Mouse (Mus musculus) adipocyte (in vitro differentiated cells): ENCODE measurements around the gene Akap6.
A peak's percentile ranks its signal among the peaks of the same experiment; 100 is the strongest.
"Not testable (repeated sequence)": the region's sequence is repeated elsewhere in the genome, so short reads cannot be mapped to it uniquely, and the experiment has no call there.

Experiments used
- DNase-seq: peaks from one replicate; pipeline ENCODE4 v3.0.0-alpha.2; 2016; ENCODE audit warnings: low spot score

Akap6 gene

DNA sequence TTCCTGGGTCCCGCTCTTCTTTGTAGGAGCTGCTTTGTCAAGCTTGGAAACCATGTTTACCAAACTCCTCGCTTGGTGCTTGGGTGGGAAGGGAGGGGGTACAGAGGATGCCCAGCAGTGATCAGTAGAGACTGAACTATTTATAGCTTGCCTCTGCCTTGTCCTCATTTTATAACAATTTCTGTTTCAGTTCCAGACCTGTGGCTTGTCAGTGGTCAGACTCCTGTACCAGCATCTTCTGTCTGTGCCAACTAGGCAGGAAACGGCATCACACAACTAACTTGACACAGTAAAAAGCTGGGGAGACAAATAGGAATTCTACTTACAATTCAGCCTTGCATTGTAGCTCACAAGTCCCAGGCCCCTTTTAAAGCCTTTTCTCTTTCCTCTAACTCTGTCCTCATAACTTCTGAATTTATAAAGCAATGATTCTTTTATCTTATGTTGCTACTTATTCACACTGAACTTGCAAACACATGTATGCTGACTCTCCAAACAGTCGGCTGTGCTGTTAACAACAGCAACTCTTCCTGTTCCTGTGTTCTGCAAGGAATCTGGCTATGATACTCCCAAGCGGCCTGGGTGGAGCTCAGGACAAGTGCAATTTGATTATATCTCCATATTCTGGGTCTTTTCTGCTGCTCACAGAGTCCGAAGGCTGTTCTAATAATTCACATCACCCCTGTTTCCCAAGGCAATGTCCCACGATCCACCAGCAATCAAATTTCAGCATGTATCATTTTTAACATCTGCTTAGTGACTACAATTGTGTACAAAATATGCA is 12.9 kb downstream of the Akap6 start:
- DNase-seq: no peak

DNA sequence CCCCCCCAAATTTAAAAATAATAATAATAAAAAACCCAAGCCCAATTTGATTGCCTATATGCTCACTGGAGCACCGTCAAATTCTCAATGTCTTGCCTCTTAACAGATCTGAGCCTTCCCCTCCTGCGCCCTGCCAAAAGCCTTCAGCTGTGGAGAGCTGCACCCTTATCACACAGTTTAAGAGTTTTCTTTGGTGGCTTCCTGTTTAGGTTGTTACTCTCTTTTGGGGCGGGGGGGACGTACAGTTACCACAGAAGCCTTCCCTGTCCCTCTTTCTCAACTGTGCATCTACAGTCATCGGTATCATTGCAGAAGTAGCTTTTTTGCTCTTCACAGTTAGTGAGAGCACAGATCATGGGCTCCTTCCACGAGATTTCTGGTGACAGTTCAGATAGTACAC is 19.2 kb downstream of the Akap6 start:
- DNase-seq: no peak

DNA sequence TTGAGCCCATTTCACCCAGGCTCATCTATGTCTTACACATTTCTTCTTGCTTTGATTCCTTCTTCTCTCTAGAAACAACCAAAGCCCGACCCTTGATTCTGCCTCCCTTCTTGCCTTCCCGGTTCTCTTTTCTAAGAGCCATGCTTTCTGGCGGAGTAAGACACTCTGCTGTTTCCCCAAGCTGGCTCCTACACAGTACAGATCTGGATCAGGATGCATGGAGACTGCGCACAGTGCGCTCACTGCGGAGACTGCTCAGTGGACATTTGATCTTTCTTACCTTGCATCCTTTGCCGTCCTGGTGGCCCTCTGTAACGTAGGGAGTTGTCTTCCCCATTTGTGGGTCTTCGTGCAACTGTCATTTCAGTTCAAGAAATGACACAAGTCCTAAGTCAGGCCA is 20.0 kb downstream of the Akap6 start:
- DNase-seq: no peak

DNA sequence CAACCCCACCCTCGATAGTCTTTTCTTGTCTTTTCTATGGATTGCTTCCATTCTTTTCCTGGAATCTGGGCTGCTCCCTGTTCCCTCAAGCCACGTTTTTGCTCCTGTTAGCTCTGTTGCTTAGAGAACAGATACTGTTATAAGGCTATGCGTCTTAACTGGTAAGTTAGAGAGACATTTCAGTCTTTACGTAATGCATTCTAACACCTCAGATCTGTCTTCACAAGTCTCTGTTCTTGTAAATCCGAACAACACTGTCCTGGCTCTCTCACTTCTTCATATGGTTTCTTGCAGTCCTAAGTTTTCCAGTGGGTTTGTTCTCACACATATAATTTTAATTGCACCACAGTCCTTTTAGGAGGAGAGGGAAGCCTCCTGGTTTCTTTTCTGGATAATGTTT is 20.5 kb downstream of the Akap6 start:
- no peak for DNase-seq

DNA sequence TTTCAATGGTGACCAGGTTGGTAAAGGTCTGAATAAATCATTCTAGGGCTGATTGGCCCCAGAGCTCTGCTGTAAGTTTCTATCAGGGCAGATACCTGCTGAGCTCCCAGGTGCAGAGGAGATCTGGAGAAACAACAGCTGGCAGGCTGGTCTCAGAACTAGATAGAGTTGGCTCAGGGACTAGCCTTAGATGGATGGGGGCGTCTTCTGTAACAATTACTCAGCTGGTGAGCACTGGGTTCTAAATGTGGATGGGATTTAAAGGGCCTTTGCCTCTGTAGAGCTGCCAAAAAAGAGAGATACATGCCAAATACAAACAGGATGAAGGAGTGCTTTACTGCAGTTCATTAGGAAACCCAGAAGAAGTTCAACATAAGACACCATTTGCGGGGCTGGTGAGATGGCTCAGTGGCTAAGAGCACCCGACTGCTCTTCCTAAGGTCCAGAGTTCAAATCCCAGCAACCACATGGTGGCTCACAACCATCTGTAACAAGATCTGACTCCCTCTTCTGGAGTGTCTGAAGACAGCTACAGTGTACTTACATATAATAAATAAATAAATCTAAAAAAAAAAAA is 24.9 kb downstream of the Akap6 start:
- not testable (repeated sequence) for DNase-seq

DNA sequence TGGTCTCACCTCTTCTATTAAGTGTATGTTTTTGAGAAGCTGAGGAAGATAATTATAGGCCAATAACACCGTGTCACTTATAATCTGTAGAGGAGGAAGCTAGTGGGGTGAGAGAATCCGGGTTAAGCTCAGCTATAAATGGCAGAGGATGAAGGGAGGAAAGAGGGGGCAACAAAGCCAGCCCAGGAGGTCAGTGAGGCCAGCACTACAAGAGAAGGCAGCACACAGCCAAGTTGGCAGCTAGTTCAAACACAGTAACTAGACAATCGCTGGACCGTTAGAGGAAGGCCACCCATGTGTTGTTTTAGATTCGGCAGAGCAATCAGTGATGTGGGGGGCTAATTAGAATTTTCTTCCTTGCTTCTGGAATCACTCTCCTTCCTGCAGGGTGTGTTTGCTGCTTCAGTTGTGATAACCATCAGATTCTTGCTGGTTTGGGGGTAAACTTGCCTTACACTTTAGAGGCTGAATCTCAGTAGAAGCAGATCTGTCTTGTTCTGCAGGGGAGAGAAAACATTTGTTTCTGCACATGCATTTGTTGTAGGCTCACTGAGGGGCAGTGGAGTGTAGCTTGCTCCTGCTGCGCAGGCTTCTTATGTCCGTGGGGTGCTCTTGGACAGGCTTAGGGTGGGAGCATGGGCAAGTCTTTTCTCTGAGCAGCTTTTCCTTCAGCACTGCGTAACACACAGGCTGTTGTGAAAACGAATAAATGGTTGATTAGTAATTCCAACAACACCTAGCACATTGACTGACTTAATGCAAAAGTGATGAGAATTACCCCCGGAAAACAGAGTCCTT is 27.4 kb downstream of the Akap6 start:
- DNase-seq: no peak

DNA sequence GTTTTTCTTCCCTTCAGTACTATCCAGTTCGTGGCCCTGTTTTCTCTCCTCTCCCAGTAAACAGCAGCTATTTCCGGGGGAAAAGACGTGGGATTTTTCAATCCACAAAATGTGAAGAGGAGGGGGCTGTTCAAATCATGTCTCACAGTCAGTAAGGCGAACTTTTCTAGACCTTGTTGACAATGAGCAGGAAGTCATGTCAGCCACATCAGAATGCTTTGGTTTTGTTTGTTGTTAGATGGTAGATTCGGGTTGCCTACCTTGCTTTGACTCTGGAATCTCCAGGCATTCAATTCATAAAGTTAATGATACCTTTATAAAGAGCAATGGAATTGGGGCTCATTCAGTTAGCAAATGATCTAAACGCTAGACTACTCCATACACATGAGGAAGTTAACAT is 30.2 kb downstream of the Akap6 start:
- DNase-seq: no peak

DNA sequence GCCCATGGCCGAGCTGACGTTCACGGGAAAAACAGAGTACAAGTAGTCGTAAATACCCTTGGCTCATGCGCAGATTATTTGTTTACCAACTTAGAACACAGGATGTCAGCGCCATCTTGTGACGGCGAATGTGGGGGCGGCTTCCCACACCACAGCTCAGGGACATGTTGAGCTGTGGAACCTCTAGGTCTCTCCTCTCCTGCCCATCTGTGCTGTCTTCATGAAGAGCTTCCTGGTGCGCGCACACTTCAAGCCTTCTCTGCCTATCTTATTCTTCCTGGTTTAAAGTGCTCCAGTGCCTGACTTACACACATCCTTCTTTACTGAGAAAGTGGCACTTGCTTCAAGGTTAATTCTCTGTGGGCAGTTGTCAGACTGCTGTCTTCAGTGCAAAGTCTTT is 36.0 kb downstream of the Akap6 start:
- DNase-seq: not testable (repeated sequence)

DNA sequence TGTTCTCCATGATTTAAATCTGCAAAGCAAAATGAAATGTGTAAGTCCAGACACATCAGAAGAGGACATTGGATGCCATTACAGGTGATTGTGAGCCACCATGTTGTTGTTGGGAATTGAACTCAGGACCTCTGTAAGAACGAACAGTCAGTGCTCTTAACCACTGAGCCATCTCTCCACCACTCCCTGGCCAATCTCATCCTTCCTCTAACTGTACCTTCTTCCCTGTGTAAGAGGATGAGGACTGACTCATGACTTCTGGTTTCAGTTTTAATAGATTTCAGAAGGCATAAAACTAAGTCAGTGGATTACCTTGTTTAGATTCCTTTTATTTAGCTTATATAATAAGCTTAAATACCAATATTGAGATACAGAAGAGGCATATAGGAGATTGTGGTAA is 38.0 kb downstream of the Akap6 start:
- no peak for DNase-seq

DNA sequence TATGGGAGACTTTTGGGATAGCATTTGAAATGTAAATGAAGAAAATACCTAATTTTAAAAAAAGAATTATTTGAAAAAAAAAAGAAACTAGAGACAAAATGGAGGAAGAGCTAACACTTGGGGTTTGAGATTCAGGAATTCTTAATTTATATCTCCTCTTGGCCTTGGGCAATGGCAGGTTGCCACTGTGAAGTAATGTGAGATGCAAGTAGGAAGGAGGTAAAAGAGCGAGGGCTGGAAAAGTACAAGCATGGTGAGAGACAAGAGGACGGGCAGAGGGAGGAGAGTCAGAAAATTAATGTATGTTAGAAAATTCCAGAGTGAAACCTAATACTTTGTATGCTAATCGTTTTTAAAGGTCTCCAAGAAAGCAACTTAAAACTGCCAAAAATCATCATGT is 40.1 kb downstream of the Akap6 start:
- peak; percentile 58 for DNase-seq

DNA sequence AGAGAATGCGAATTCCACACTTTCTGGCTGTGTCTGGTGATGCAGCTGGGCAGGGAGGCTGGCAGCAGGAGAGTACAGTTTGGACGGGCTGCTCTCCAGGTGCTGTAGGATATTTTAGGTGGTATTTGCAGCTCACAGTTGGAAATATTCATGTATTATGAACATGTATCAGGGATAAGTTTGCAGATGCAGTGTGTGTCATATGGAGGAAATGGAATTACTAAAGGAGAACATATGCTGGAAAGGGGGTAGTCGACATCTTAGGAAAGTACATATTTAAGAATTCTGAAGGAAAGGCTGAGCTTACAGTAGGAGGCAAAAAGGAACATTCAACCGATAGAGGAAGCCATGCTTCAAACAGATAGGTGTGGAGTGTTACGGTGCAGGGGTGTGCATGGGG is 42.6 kb downstream of the Akap6 start:
- DNase-seq: no peak

DNA sequence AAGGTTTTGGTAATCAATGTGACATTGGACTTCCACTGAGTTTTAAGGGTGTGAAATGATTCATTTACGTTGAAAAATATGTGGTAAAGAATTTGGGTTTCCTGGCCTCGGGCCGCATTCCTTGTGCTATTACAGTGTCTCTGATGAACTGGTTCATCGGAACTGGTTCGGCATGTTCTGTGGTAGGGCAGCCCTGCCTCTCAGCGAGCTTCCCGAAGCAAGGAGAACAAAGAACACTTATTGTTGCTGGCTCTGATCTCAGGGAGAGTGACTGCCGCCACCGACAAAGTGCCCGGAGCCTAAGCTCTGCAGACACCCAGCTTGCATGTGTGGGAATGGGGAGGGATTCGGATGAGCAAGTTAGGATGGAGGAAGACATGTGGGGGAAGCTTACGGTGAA is 50.8 kb downstream of the Akap6 start:
- no peak for DNase-seq

DNA sequence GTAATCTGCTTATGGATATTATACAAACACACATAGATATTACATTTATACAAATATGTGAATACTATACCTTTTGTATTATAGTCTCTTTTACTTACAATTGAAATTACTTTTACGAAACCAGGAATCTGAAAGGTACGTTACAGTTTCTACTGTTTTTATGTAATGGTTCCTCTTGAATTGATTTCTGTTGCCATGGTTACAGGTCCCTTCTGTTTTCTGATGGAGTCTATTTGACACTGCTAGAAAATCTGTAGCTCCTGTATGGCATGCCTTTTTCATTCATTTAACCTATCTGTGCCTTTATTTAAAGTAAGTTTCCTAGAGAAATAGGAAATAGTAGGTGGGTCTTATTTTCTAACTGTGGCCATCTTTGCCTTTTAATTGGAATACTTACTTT is 56.5 kb downstream of the Akap6 start:
- no peak for DNase-seq

DNA sequence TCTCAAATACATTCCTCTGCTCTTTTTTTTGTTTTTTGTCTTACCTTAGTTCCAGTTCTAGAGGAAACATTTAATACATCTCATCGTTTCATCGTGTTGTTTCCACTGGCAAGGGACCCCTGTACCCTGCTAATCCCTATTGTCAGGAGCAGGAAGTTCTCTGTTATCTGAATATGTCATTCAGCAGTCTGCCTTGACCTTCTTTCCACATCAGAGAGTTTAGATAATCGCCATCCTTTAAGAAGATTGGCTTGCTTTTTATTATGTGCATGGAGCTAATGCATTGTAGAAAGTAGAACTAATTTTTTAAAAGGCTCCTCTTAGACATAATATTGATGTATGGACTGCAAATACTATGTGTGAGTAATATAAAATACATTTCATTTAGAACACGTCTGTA is 58.7 kb downstream of the Akap6 start:
- no peak for DNase-seq

DNA sequence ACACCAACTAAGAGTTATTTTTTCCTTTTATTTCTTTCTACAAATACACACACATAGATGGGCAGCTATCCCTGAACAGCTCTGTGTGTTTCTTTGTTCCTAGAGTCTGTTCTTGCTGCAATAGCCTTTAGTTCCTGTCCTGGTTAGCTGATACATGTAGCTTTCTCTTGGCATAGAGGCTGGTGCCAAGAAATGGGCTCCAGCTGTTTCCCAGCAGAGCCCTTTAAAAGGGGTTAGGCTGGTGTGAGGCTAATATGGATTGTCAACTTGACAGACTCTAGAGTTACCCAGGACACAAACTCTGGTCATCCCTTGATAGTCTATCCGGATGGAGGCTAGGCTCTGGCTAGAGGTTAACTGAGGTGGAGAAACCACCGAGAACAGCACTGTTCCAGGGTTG is 64.9 kb downstream of the Akap6 start:
- DNase-seq: no peak

DNA sequence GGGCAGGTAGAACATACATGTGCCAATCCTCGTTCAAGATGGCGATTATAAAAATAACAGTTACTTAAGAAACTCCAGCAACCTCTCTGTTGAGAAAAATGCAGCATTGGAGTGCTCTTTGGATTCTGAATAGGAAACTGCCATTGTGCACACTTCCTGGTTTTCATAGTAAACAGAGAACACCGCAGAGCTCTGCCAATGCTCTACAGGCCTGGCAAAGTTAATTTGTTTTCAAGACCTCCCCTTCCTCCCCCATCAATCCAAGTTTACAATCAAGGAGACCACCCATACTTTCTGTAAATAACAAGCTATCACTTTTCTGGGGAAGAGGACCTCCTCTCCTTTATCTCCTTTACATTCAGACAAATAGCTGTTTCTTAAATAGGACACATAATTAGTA is 65.6 kb downstream of the Akap6 start:
- no peak for DNase-seq

DNA sequence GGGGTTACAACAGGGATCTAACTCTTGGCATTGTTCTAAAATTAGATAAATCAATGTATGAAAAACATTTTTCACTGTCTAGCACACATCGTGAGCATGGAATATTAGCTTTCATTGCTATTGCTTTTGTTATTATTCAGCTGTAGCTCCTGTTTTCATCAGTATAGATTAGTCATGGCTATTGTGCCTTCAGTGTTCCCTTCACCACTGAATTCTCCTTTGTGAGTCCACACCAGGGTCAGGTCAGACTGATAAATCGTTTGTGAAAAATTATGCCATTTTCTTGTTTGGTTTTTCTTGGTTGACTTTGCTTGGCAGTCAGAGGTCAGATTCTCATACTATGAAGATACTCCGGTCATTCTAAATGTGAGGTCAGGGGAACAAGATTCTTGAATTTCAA is 70.4 kb downstream of the Akap6 start:
- no peak for DNase-seq

DNA sequence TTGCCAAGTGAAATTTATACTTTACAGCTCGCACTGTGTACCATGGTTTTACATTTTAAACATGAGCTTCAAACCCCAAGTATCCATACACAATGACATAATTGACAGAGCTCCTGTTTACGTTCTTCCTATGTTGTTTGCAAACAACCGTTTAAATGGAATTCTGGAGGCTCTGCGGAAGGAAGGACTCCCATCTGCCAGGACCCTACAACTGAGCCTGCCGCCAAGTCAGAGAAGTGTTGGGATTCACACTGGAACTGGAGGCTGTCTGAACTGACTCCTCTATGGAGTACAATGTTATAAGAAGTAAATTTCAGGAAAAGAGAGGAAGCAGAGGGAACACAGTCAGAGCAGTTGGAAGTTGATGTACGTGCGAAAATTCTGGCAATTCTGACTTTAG is 72.7 kb downstream of the Akap6 start:
- no peak for DNase-seq

DNA sequence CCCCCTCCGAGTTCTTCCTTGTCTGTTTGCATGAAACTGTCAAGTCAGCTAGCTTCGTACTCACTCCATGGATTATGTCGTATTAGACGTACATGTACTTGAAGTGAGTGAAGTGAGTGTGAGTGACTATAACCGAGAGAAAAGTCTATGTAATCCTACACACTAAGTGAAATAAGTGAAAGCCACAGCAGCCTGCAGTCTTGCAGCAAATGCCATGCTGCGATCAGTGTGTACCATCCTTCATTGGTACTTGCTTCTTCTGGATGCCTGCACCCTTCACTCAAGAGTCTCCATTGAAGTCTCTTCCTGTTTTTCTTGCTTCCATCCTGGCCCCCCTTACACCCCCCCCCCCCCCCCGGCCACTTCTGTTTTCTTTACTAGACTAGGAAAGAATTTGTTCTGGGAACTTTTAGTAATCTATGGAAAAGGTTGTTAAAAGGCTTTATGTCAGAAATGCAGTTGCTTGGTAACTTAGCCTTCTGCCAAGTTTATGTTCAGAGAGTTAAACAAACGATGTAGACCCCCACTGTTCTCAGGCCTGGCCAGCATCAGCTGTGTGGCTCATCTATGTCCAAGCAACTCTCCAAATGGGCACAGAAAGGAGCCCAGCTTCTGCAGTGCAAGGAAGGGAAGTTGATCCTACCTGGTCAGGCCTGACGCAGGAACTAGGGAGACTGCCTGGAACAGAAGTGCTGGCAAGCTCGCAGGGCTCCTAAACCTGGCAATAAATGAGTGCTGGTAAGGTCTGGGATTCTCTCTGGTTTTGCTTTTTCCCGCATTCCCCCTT is 73.5 kb downstream of the Akap6 start:
- no peak for DNase-seq

DNA sequence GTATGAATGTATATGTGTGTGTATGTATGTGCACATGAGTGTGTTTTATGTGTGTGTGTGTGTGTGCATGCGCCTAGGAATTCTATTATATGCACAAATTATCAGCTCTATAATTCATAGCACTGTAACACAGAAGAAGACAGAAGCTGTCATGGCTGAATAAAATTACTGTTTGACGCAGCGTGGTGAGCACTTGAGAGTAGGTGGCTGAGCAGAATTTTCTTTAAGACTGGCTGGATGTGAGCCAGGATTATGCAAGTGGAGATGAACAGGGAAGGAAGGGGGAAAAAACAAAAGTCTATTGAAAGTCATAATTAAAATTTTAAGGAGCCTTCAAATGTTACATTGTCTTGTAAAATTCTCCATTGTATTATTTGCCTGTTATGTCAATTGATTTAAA is 74.7 kb downstream of the Akap6 start:
- peak; percentile 30 for DNase-seq

DNA sequence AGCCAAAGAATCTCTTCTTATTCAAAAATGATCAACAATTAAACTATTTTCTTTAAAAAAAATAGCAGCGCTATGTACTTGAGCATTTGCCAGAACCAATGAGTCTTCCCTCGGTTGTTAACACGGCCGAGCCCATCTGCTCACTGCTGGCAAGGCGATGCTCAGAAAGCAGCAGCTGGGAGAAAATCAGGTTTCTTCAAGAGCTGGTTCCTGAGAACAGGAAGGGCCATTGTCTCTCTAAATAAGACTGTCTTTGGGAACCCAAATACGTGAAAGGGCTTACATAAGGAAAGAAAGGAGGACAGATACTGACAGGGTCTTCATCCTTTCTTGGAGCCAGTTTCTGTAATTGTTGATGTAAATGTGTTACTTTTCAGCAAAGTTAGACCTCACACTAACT is 75.2 kb downstream of the Akap6 start:
- no peak for DNase-seq

DNA sequence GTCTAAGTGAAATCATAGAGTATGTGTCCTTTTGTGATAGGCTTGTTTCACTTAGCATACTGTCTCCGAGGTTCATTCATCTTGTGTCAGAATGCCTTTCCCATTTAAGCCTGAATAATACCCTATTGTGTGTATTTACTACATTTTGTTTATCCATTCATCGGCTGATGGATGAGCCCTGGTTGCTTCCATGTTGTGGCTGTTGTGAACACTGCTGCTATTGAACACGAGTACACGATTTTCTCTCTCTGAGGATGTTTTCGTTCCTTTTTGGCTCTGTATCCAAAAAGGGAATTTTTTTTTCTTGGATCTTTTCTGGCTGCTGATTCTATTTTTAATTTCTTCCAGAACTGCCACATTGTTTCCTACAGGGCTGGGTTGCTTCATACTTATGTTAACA is 81.0 kb downstream of the Akap6 start:
- peak; percentile 25 for DNase-seq

DNA sequence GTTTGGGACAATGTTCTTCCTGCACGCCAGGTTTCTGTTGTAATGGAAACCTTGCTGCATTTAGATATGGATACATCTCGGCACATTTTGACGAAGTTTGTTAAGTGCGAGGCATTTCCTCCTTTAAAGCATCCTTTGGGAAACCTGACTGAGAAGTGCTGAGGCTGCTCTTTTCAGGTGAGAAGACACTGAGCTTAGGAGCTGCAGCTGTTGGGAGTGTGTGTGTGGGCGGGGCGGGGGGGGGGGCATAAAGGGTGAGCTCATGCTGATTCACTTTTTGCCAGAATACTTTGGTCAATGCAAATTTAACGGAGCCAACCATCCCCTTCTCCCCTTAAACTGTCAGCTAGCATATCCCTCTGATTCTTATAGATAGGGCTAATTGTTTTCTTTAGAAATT is 81.9 kb downstream of the Akap6 start:
- no peak for DNase-seq
